Mouse (Mus musculus): ENCODE measurements around the gene Casz1.

Casz1 gene

DNA sequence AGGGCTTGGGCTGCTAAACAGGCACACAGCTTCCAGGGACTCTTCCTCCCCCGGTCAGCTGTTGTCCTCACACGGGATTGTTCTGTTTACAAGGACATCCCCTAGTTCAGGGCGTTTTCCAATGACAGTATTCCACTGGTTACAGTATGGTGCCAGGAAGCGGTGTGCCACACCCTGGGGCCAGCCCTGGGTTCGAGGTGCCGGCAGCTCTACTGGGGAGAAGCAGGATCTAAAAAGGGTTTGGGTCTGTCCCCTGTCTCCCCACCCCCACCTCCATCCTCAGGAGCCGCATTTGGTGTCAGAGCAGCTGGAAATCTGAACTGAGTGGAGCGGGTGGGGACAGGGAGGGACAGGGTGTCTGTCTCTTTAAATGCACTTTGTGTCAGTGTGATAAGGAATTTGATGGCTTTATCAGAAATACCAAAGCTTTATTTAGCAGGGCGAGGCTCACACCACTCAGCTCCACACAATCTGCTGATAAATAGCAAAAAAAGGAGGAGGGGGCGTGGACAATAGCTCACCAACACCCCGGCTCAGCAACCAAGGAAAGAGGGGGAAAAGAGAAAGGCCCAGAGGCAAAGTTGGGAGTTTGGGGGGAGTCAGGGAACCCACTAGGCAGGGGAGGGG, 74.9 kb downstream of the Casz1 start:
- DNase-seq (ENCODE audit: low spot score): no peak

DNA sequence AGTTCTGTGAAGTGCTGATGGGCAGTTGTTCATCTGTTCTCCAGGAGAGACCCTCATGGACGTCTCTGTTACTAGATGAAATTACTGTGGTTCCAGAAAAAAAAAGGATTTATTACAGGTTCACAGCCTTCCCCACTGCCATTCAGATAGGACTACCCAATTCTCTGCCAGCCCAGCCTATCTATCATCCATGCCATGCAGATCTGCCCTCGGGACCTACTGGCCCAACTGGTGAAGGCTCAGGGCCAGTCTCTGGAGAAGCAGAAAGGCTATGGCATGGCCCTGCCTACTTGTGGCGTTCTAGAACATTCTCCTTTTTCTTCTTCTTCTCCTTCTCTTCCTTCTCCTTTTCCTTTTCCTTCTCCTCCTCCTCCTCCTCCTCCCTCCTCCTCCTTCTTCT, 75.4 kb downstream of the Casz1 start:
- DNase-seq (ENCODE audit: low spot score): no peak

DNA sequence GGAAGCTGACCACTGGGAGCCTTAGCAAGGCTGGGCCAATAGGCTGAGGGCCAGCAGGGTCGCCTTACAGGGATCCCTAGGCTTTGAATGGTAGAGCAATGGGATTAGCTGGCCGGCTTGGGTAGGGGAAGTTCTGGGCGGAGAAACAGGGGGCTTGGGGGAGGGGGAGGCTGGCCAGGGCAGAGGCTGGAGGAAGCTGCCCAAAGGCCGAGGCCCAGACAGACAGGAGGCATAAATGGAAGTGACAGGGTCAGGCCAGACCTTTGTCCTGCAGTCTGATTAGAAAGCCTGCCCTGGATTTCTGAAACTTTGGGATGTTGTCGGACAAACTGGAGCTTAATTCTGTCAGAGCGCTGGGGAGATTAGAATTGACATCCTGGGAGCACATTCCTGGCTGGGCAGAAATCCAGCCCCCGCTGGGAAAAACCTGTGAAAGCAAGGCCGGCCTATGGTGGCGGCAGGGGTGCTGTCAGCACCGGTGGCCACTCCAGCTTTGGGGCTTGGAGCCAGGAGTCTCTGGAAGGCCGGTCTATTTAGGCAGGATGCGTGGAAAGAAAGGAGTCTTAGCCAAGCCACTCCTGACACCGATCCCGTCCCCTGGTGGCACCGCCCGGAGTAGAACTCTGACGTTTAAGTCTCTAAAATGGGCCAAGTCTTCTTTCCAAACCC, 76.9 kb downstream of the Casz1 start:
- DNase-seq (ENCODE audit: low spot score): no peak

DNA sequence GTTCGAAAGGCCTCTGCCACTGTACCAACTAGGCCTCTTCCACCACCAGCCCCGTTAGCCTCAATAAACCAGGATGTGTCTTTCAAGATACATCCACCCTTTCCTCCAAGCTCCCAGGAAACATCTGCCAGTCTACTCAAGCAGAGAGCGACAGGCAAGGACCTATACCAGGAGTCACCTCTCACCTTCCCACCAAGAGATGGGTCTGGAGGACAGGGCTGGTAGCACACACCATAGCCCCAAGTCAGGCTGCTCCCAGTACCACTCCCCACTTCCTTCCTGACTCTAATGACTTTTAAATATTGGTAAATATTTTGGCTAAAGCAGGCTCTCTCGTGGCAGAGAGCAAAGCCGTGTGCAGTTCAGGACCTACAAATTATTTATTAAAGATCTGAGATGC, 77.6 kb downstream of the Casz1 start:
- DNase-seq (ENCODE audit: low spot score): no peak

DNA sequence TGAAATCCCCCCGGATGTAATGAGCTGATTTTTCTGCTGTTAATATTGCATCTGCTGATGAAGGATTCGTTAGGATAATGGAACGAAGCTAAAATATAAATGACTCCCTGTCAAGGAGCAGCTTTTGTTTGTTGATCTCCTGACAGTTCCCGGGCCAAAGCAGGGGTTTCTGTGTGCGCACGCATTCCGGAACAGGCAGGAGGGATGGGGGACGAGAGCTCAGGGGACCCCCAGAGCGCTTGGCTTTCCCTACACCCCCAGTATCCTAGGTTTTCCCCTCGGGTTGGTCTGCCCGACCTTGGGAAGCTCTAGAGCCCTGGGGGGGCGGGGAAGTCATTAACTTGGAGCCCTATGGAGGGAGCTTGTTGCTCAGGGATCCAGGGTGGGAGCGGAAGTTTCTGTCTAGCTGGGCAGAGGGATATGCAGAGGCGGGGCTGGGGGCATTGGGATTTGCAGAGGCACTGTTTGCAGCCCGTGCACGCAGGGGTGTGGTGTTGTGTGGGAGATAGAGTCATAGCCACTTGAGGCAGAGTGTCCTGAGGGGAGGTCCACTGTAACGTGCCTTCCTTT, 78.2 kb downstream of the Casz1 start:
- DNase-seq (ENCODE audit: low spot score): no peak

DNA sequence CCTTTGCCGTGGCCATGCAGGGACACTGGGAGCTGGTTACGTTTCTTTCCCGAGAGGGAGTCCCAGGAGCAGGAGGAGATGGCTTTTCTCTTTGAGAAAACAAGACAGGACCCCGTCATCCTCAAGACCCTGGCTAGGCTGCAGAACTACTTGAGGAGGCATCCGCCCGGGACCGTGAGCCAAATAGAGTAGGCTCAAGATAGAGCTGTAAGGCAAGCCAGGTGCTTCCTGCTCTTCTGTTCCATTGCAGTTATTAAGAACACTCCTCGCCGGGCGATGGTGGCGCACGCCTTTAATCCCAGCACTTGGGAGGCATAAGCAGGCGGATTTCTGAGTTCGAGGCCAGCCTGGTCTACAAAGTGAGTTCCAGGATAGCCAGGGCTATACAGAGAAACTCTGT, 80.4 kb downstream of the Casz1 start:
- DNase-seq (ENCODE audit: low spot score): no peak

DNA sequence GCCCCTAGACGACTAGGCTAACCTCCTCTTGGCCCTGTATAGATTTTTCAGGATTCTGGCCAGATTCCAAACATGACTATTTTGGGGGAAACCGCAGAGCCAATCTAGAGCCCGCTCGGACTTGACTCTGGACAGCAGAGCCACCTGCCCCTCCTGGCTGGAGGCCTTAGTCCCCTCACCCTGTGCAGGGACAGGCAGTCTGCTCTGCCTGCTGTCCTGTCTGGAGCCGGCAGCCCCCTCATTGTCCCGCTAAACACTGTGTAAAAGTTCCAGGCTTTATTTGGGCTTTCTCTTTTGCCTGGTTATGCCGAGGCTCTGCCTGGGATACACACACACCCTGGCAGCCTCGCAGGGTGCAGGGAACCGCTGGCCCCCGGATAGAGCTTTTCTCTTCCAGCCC, 81.2 kb downstream of the Casz1 start:
- no peak for DNase-seq (ENCODE audit: low spot score)

DNA sequence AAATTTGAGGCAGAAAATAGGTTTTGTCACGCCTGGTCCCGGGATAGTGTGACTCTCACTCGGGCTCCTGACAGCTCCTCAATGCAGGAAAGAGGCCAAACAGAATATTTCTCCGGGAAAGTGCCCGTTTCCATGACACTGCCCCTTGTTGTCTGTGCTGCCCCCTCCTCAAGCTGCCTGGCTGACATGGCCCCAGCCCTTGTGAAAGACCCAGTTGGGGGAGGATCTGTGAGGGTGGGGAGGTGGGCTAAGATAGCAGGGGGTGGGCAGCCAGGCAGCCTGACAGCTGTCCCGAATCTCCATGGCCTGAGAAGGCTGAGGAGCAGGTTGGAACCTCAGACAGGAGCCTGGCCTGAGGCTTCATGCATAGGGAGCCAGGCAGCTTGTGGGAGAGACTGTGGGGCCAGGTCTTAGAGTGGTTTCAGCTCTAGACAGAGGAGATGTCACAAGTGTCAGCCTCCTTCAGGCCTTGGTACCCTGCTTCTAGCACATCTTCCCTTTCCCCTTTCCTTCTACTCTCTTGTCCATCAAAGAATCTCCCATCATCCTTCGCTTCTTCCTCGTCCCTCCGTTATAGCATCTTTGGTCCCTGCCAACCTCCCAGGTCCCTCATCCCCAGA, 81.8 kb downstream of the Casz1 start:
- DNase-seq (ENCODE audit: low spot score): no peak

DNA sequence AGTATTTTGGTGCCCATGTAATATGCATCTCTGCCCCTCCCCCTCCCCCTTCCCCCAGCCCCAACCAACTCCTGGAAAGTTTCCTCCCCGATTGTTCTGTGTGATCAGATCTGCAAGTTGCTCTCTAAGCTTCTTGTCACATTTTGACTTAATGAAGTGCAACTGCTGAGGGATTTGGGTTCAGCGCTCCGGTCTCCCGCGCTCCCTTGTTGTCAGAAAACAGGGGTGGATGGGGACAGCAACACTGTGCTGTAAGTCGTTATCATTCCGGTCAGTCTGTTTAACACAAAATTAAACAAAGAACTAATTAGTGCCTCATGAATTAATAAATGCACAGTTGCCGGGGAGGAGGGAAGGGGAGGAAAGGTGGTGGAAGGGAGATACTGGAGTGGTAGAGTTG, 84.0 kb downstream of the Casz1 start:
- no peak for DNase-seq (ENCODE audit: low spot score)

DNA sequence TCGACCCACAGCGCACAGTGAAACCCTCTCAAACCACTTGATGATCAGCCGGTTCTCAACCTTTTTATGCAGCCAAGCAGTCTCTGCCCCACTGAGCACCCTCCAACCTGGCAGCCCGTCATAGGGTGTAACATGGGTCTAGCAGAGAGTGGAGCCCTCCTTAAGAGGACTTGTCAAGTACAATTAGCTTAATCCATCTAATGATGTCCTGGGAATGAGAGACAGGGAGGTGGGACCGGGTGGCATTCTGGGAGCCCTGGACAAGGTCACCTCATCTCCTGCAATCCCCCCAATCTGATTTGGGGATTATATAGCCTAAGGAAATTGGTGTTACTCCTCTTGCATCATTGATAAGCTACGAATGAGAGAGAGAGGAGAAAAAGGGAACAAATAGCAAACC, 84.8 kb downstream of the Casz1 start:
- no peak for DNase-seq (ENCODE audit: low spot score)

DNA sequence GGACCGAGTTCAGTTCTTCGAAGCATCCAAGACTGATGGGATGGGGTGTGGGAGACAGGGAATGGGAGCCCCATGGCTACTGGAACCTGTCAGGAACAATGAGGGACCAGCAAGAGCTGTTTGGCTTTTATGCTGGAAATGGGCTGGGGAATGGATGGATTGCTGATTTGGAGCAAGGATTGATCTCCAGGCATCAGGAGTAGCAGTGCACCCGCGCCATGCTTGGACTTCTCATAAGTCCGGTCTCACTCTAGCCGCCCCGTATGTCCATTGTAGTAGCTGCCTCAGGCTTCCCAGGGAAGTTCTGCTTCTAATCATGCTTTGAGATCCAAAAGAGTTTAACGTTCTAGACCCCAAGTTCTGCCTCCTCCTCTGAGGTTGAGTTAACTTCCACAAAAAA, 86.2 kb downstream of the Casz1 start:
- no peak for DNase-seq (ENCODE audit: low spot score)

DNA sequence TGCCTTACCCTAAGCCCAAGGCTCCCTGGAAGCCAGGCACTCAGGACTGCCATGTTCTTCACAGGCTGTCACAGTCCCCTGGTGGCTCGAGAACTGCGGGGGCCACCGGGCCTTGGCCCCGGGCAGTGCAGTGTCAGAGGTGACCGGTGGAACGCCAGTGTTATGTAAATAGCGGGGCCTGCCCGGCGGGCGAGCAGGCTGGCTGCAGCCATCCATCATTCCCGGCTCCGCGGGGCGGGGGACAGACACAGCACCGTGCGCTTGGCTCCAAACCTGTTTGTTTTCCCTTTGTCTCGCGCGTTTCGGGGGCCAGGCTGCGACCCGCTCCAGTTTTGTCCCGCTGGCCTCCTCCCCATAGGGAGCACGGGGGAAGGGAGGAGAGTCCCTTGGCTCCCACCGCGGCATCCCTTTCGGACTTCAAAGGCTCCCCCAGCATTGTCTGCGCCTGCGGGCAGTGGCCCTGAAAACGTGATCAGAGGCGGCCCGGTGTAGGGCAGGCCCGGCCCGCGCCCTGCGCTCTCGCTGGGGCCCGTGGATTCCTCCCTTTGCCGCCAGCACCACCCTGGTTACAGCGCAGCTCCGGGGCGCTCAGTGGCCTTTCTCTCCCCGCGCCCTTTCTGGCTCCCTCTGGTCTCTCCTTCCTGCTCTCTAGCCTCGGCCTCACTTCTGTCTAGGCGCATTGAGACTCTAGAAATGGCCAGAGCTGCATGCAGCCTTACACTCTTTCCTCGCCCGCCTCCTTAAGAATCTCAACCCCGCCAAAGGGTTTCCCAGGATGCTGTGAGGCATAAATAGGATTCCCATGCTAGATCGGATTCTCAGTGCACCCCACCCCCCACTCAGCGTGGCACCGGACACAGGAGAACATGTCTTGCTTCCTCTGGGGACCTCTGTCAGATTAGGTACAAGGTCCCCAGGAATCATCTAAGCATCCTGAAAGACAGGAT, 86.9 kb downstream of the Casz1 start:
- no peak for DNase-seq (ENCODE audit: low spot score)

DNA sequence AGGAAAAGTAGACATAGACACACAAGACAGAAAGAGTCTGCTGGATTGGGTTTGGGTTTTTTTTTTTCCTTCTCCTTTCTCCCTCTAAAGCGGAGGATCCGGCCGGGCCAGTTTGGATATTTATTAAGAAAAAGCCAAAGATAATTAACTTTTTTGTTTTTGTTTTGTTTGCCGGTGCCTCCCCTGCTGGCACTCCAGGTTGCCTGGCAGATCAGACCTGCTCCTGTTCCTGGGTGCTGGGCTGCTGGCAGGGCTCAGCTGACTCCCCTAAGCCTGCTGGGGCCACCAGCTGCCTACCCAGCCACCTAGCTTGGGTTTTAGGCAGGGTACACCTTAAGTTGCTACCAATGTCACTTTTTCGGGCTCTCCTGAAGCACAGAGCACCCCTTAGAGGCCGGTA, 91.9 kb downstream of the Casz1 start:
- no peak for DNase-seq (ENCODE audit: low spot score)

DNA sequence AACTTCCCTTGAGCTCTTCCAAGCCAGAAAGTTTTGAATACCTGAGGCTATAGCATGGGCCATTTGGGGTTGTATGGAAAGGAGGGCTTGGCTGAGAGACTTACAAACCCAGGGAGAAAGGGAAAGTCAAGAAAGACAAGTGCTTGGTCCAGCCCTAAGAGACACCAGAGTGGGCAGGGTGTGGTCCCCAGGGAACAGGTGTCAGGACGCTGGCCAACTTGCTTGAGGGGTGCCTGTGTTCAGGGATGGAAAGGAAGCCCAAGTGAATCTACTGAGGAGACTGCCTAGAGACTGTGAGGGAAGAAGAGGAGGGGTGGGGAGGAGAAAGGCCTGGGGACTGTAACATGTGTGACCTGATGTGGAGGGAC, 95.7 kb downstream of the Casz1 start:
- no peak for DNase-seq (ENCODE audit: low spot score)

DNA sequence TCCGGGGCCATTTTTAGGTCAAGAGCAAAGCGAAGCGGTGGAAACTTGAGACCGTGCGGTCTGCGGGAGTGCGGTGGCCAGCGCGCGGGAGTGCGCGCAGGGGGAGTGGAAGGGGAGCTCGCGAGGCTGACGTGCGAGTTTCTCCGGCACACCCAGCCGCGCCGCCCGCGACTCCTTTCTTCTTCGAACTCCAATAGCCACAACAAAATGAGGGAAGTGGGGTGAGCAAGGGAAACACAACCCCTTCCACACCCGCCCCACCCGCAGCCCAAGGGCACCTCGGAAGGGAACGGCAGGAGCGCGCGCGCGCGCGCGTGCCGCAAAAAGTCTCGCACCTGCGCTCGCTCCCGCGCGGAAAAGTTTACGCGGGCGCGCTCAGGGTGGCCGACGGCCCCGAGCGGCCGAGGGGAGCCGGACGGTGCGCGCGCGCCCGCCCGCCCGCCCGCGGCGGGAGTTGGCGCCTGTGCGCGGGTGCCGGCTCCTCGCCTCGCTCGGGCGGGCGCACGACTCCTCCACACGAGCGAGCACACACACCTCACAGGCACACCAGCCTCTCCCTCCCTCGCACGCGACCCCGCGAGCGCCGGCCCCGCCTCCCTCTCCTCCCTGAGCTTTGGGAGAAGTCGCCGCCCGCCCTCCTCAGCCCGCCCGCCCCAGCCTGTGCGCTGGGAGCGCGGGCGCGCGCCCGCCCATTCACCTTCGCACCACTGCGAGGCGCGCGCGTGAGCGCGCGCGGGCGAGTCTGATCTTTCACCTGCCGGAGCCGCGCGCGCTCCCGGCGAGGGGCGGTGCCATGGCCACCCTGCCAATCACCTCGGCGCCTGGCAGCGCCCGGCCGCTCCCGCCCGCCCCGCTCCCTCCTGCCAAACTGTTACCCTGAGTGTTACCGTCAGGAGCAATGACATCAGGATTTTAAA, 96.3 kb downstream of the Casz1 start:
- DNase-seq (ENCODE audit: low spot score): peak; percentile 87

DNA sequence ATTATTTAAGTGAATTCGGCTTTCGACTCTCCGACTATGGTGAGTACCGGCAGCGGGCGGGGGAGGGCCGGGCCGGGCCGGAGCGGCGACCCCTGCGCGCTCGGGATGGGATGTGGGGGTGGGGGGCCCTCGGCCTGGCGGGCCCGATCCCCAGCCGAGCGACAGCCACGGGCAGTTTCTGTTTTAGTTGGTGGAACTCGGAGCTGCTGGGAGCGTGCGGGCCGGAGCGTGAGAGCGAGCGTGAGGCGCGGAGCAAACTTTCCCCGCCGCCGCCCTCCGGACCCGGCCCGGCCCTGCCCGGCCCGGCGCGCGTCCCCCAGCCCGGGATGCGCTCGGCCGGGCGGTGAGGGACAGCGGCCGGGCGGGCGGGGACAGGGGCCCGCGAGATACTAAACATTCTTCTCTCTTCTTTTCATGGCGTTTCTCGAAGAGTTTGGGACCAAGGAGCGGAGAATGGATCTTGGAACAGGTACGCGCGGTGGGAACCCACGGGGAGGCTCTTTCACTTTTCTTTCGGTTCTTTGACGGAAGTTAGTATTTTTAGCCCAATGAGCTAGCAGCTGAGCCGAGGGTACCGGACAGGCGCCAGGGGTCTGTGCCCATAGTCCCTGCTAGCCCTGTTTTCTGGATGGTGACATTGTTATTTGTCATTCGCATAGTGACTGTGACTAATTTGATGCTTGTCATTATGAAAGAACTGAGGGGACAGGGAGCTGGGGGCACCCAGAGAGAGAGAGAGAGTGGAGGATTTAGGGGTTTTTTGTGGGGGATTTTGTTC, 97.2 kb downstream of the Casz1 start:
- DNase-seq (ENCODE audit: low spot score): peak; percentile 64

DNA sequence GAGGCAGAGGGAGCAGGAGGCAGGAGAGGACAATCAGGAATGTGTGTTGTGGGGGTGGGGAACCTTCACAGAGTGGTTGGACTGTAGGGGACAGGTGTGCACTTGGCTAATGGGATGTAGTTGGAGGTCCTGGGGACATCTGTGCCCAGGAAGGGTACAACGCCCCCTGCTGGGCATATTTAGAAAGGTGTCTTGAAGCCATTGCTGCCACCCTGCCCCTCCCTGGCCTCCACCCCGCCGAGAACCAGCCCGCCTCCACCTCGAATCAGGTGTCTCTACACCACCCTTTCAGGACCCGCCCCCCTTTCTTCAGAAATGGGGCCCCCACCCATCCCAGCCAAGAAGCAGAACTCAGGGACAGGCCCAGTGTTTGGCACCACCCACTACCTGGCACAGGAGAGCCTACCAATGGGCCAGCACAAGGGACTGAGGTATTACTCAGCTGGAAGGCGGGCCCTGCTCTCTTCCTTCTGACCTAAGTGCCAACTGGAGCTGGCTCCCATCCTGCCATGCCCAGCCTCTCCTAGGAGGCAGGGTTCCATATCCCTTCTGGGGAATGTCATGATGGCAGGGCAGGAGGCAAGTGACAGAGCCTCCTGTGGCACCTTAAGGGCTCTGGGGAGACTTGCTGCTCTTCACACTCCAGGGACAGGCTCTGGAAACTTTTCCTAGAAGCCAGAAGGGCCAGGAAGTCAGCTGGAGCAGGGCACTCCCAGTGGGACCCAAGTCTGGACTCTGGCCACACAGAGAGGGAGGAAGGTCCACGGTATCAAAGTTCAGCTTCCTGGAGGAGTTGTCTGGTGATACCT, 98.9 kb downstream of the Casz1 start:
- no peak for DNase-seq (ENCODE audit: low spot score)

DNA sequence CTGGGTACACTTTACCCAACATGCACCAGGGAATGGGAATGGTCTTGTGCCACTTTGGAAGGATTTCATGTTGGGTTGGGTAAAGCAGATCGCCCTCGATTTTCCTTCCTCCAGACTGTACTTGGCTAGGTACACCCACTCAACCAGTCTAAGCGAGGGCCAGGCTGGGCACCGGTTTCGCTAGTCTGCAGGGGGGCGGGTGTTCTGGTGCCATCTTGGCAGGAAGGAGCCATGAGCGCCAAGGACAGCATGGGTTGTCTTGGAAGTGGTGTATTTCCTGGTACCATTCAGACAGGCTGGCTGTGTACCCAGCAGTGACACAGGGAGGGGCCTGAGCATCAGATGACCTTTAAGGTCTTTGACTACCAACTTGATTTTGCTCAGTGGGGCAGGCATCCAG, 101.1 kb downstream of the Casz1 start:
- no peak for DNase-seq (ENCODE audit: low spot score)

DNA sequence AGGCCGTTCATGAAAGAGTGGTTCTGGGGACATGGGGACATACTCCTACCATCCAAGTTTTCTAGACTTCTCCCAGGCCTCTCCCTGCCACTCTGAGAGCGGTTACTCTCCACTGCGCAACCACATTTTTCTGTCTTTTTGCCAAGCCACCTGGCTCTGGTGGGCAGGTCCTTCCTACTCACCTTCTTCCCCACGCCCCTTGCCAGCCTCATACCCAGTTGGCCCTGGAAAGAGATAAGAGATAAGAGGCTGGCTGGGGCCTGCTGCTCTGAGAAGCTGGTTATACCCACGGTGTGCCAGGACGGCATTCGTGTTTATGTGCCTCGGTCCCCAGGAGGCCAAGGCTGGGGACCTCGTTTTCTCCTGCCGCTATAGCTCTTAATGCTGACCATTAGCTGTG, 102.6 kb downstream of the Casz1 start:
- DNase-seq (ENCODE audit: low spot score): no peak

DNA sequence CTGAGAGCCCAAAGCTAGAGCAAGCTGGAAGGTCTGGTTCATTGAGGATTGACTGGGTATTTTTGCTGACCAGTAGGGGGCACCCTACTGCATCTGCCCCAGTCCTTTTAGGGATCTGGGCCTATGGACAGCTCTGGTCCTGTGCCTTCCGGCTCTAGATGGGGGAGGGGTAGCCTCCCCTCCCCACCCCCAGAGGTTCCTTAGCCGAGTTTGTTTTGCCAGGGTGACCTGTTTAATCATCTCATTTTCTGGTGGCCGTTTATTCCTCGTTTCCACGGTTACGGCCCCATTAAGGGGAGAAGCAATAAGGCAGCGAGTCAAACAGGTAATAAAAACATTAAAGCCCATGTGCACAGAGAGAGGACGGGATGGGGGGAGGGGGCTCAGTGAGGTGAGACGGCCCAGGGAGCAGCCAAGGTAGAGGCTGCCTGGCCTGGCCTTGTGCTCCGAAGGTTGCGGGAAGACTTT, 104.0 kb downstream of the Casz1 start:
- DNase-seq (ENCODE audit: low spot score): no peak

Measured in testis, postnatal 14 days (tissue).